Mouse (Mus musculus) cerebellum, adult 9-10 months (tissue): ENCODE results near the gene Tgoln1.

Experiments
- DNase-seq: peaks from one replicate; pipeline ENCODE4 v3.0.0; 2022

The Tgoln1 gene

GRCm38 (mm10) chr6:72616643-72617288 is at the start of gene Tgoln1:
Gene Tgoln1 (minus strand): TSS chr6:72617000.
- DNase-seq, result peak; percentile 93

GRCm38 (mm10) chr6:72664290-72664689 is 47.5 kb upstream of the Tgoln1 start:
- DNase-seq, result no peak

GRCm38 (mm10) chr6:72663000-72663399 is 46.2 kb upstream of the Tgoln1 start:
- DNase-seq, result no peak

GRCm38 (mm10) chr6:72660391-72660720 is 43.6 kb upstream of the Tgoln1 start:
- DNase-seq, result no peak

DNA sequence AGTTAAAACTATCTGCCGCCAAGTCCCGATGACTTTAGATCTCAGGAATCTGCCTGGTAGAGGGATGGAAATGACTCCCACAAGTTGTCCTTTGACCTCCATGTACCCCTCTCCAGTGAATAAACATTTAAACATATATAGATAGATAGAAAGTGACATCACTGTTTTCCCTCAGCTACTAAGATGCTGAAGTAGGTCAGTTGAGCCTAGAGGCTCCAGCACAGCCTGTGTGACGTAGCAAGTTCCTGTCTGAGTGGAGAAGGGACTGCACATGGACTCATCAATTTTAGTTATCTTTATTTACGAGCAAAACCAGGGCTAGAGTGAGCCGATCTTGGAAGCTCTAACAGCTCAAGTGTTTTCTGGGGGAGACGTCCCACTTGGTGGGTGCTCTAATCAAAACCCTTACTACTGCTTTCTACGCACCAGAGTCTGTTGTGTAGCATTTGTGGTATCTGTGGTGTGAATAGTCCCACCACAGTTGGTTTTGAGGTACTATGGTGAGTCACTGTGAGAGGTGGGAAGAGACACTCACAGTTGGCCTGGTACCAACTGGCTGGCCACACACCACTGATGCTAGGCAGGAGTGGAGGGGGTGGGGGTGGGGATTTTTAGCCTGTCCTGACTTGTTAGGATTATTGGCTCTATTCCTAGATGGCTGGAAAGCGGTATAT is 43.1 kb upstream of the Tgoln1 start:
- DNase-seq, result no peak

GRCm38 (mm10) chr6:72658006-72658405 is 41.2 kb upstream of the Tgoln1 start:
- DNase-seq, result no peak

- DNase-seq, result no peak
Measured at GRCm38 (mm10) chr6:72656053-72656442, 39.2 kb upstream of the Tgoln1 start.

DNA sequence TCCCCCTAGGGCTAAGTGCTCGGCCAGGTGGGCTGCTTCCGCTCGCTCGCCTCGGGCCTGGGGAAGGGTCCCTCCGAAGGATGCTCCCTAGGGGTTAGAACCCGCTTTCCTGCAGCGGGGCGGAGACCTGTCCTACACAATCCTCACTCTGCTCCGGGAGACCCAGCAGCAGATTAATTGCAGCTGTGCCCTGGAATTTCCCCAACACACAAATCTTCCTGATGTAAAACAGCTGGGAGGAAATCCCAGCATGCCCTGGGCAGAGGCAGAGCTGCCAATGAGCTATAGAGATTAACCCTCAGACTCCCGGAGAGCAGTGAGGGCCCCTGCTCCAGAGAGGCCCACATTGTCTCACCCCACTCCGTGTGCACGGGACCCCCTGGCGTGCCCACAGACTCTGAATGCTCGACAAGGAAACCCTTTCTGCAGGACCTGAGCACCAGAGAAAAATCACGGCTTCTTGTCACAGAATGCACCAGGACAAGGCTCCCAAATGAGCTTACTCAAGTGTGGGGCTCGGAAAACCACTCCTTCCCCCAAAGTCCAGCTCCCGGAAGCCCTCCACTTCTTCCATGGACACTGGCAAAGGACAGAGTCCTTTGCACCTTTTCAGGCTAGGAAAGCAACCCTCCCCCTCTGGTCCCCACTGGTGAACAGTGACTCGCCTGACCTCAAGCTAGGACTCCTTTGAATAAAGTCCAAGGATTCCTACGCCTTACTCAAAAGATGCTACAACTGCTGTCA is 38.7 kb upstream of the Tgoln1 start:
- no peak for DNase-seq

GRCm38 (mm10) chr6:72654355-72654754 is 37.6 kb upstream of the Tgoln1 start:
- DNase-seq, result no peak

DNA sequence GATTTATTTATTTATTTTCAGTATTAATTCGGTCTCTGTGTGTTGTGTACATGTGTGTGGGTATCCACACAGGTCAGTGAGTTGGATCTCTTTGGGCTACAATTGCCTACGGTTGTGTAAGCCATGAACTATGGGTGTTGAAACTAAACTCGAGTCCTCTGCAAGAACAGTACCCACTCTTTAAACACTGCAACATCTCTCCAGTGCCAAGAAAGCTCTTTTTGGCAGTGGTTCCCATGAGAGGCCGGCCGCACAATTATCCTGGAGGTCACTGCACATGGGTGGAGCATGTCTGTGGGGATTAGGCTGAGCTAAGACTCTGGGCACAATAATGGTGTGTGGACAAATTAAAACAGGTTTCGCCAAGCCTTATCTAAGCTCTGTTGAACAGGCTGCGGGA is 36.6 kb upstream of the Tgoln1 start:
- no peak for DNase-seq

GRCm38 (mm10) chr6:72650338-72650851 is 33.6 kb upstream of the Tgoln1 start:
- DNase-seq, result no peak

- no peak for DNase-seq
Measured at GRCm38 (mm10) chr6:72648002-72648595, 31.3 kb upstream of the Tgoln1 start.

DNA sequence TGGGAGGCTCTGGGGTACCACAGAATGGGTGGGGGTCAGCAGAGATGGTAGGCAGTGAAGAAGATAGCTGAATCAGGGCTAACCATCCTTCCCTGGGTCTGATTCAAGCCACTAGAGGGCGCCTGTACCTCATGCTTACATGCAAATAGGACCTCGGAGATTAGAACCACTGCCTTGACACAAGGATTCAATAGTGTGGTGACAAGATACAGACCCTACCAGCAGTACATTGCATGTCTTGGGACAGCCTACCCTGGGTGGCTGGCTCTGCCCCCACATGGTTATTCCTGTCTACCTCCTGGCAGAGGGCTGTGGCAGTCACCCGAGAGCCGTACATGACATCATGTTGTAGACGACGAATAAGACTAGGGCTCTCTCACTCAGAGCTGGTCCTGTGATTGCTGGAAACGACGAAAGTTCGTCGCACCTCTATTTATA is 30.6 kb upstream of the Tgoln1 start:
- peak; percentile 58 for DNase-seq

- no peak for DNase-seq
Measured at GRCm38 (mm10) chr6:72645364-72645763, 28.6 kb upstream of the Tgoln1 start.

DNA sequence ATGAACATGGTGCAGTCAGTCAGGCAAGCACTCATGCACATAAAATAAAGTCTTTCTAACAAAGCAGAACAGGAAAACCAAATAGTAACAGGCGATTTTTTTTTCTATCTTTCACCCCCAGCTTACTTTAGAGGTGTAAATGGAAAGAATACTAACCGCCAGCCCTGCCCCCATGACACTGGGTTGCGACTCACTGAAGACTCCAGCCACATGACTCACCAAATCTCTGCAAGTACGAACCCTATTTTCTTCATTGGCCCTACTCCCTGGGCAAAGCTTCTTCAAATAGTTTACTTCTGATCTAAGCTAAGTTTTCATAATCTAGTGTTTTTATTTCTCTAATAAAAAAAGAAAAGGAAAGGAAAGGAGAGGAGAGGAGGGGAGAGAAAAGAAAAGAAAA is 27.8 kb upstream of the Tgoln1 start:
- no peak for DNase-seq

DNA sequence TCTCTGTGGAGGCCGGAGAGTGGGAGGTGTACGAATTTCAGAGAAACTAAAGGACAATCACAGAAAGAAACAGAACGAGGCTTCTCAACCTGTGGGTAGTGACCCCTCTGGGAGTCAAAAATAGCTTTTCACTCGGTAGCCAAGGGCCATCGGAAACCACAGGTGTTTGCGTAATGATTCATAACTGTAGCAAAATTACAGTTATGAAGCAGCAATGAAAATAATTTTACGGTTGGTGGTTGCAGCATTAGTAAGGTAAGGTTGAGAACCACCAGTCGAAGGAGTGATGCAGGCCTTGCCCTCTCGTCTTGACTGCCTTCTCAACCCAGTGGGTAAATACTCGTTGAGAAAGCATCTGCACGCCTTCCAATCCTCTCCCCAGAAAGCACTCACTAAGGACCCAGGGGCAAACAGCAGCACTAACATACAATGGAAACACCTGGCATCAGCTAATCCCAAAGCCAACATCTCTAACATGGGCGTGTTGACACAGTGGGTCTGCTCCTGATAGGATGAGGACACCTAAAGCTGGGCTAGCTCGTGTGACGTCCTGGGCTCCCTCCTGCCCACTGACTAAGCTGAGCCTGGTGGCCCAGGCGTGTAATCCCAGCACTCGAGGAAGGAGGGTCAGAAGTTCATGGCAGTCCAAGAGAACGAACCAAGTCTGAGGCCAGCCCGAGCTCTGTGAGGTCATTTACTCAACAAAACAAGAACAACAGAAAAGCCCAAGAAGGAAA is 24.6 kb upstream of the Tgoln1 start:
- DNase-seq, result no peak

DNA sequence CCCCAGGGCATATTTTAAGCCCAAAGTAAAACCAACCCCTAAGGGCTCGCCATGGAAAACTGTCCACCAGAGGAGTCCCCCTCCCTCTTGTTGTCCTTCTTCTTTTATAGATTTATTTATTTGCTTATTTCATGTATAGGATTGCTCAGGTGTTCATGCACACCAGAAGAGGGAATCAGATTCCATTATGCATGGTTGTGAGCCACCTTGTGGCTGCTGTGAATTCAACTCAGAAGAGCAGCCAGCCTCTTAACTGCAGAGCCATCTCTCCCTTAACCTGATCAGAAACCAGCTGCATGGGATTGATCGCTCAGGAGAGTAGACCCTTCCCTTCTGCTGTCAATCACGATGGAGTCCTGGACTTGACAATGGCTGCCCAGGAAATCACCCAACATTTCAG is 20.1 kb upstream of the Tgoln1 start:
- DNase-seq, result no peak

GRCm38 (mm10) chr6:72635760-72636431 is 19.1 kb upstream of the Tgoln1 start:
- DNase-seq, result peak; percentile 33

- no peak for DNase-seq
Measured at GRCm38 (mm10) chr6:72634311-72634710, 17.5 kb upstream of the Tgoln1 start.

GRCm38 (mm10) chr6:72631700-72632099 is 14.9 kb upstream of the Tgoln1 start:
- no peak for DNase-seq

DNA sequence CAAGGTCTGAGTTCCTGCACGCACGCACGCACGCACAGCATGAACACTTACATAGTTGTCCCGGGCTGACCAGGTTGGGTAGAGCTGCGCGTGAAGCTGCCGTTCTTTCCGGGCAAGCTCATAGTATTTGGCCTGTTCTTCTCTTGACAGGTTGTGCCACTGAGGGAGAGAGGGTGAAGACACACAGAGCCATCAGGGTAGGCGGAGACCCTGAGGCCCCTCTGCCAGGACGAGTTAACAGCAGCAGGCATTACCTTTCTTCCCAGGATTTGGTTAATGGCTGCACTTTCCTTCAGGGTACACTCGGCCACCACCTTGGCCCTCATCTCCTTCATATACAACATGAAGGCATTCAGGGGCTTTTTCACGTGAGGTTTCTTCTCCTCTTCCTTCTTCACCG is 14.2 kb upstream of the Tgoln1 start:
- DNase-seq, result no peak

DNA sequence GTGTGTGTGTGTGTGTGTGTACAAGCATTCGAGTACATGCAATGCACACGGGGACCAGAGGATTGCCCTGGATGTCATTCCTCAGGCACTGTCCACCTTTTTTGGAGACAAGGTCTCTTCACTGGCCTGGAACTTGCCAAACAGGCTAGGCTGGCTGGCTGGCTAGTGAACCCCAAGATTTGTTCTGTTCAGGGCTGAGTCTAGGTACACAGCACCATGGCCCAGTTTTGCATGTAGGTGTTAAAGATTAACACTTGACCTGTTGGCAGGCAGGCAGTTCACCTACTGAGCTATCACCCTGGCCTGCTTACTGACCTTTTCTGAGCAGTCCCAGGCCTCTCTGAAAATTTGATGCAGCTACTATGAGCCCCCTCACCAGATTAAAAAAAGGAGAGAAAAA is 13.6 kb upstream of the Tgoln1 start:
- DNase-seq, result no peak
